Mouse (Mus musculus) MEL (cell line): ENCODE measurements at regions not wholly inside any gene's neighbourhood (a gene's known extent, or its start where the extent isn't known, plus 50 kb on each side); places are given as distances from the start of the nearest gene placed in this dataset.

ENCODE experiments used
- CTCF ChIP-seq, 3 experiments: IDR thresholded peaks in 2 of 3; conservative IDR thresholded peaks in 1 of 3; 2 replicates each; pipeline ENCODE4 v1.5.1; 2011 to 2012; ENCODE audit warnings: low read length in 3 of 3, low read depth in 2 of 3, mild to moderate bottlenecking in 2 of 3, improper control_type of control experiment in 1 of 3, inconsistent platforms in 1 of 3, mixed read lengths in 1 of 3, moderate library complexity in 1 of 3; ENCODE audit not compliant: control insufficient read depth in 1 of 3, insufficient read depth in 1 of 3, poor library complexity in 1 of 3, severe bottlenecking in 1 of 3
- GATA1 ChIP-seq: IDR thresholded peaks from 2 replicates; pipeline ENCODE4 v1.6.1; 2011; ENCODE audit warnings: low read depth, low read length, improper control_type of control experiment
- KAT2A ChIP-seq: conservative IDR thresholded peaks from 2 replicates; pipeline ENCODE4 v1.6.1; 2012; ENCODE audit warnings: low read depth, low read length, improper control_type of control experiment, inconsistent platforms
- MXI1 ChIP-seq: IDR thresholded peaks from 2 replicates; pipeline ENCODE4 v1.6.1; 2011; ENCODE audit warnings: mild to moderate bottlenecking, low read depth, low read length, improper control_type of control experiment
- NRF1 ChIP-seq: IDR thresholded peaks from 2 replicates; pipeline ENCODE4 v1.6.1; 2014; ENCODE audit warnings: low read depth, mild to moderate bottlenecking, inconsistent platforms, low read length, improper control_type of control experiment, moderate library complexity; ENCODE audit not compliant: poor library complexity, insufficient read depth, severe bottlenecking
- POLR2A ChIP-seq, 2 experiments: IDR thresholded peaks; 2 replicates each; pipeline ENCODE4 v1.6.1; 2011 to 2012; ENCODE audit warnings: low read length in 2 of 2, mild to moderate bottlenecking in 2 of 2, control low read depth in 1 of 2, improper control_type of control experiment in 1 of 2, low read depth in 1 of 2, moderate library complexity in 1 of 2; ENCODE audit not compliant: control insufficient read depth in 1 of 2, insufficient read depth in 1 of 2, poor library complexity in 1 of 2
- POLR2AphosphoS2 ChIP-seq: IDR thresholded peaks from 2 replicates; pipeline ENCODE4 v1.6.1; 2011; ENCODE audit warnings: low read length, improper control_type of control experiment
- RCOR1 ChIP-seq: IDR thresholded peaks from 2 replicates; pipeline ENCODE4 v1.6.1; 2012; ENCODE audit warnings: low read depth, mild to moderate bottlenecking, inconsistent platforms, low read length, improper control_type of control experiment
- TAL1 ChIP-seq: IDR thresholded peaks from 2 replicates; pipeline ENCODE4 v1.6.1; 2012; ENCODE audit warnings: mild to moderate bottlenecking, inconsistent platforms, low read length, moderate library complexity, mixed read lengths
- UBTF ChIP-seq: IDR thresholded peaks from 2 replicates; pipeline ENCODE4 v1.6.1; 2012; ENCODE audit warnings: low read depth, mild to moderate bottlenecking, inconsistent platforms, low read length, improper control_type of control experiment, moderate library complexity, borderline replicate concordance; ENCODE audit not compliant: insufficient read depth
- ZNF384 ChIP-seq: IDR thresholded peaks from 2 replicates; pipeline ENCODE4 v1.6.1; 2012; ENCODE audit warnings: low read depth, mild to moderate bottlenecking, inconsistent platforms, low read length, improper control_type of control experiment

DNA sequence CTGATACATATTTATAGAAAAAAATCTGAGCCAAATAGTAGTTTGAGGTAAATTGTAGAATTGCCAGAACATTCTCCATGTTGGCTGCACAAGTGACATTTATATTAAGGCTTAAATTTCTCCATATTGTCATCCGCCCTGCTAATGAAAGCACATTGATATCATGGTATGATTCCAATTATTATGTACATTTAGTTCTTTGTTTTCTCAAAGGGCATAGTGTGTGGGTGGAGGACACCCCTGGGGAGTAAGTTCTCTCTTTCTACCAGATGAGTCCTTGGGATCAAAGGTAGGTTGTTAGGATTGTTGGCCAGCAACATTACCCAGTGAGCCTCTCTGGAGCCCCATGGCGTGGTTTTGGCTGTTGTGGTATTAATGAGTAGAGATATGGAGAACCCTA, 51.7 kb upstream of the Alg13 start:
- TF ChIP-seq POLR2A (IDR thresholded peaks at IDR 0.05; ENCODE audit: control insufficient read depth in 1 of 2, insufficient read depth in 1 of 2, low read depth in 1 of 2, low read length in 2 of 2, poor library complexity in 1 of 2) (no peak), CTCF (IDR thresholded peaks at IDR 0.05 in 2 of 3, conservative IDR thresholded peaks at IDR 0.05 in 1 of 3; ENCODE audit: control insufficient read depth in 1 of 3, insufficient read depth in 1 of 3, low read depth in 2 of 3, low read length in 3 of 3, poor library complexity in 1 of 3, severe bottlenecking in 1 of 3) (no peak), KAT2A (no peak), RCOR1 (no peak), POLR2AphosphoS2 (no peak), NRF1 (no peak), TAL1 (no peak), ZNF384 (no peak), MXI1 (no peak), GATA1 (no peak), UBTF (no peak)
